Mouse (Mus musculus) erythroblast, adult 5-6 weeks (primary cell): ENCODE data around the gene C530025M09Rik. TPM values are rescaled to one million over a fixed set of nuclear protein-coding genes. Genes with fewer than 3 reads are reported as not detected.

Experiments
- ATAC-seq: replicated peaks from 2 replicates; pipeline ENCODE4 v1.8.0; 2016; ENCODE audit warnings: moderate number of reproducible peaks, mild to moderate bottlenecking, moderate TSS enrichment, inconsistent platforms; ENCODE audit not compliant: poor library complexity, low FRiP score, severe bottlenecking
- total RNA-seq, 2 experiments: library from RNA; stranded (forward) in 1 of 2; stranded (reverse) in 1 of 2; fragments of 150-400 nt in 1 of 2; fragments of 200-764, 138-1000 nt in 1 of 2; gene quantifications; 2 replicates each; pipeline versions ENCODE4 v1.2.3 to v1.2.4; 2015 to 2017; ENCODE audit warnings: low replicate concordance in 2 of 2

The C530025M09Rik gene
- not detected in 2 replicates for total RNA-seq (2015; ENCODE audit: low replicate concordance)
- total RNA-seq (2017; ENCODE audit: low replicate concordance), result not detected in 2 replicates

DNA sequence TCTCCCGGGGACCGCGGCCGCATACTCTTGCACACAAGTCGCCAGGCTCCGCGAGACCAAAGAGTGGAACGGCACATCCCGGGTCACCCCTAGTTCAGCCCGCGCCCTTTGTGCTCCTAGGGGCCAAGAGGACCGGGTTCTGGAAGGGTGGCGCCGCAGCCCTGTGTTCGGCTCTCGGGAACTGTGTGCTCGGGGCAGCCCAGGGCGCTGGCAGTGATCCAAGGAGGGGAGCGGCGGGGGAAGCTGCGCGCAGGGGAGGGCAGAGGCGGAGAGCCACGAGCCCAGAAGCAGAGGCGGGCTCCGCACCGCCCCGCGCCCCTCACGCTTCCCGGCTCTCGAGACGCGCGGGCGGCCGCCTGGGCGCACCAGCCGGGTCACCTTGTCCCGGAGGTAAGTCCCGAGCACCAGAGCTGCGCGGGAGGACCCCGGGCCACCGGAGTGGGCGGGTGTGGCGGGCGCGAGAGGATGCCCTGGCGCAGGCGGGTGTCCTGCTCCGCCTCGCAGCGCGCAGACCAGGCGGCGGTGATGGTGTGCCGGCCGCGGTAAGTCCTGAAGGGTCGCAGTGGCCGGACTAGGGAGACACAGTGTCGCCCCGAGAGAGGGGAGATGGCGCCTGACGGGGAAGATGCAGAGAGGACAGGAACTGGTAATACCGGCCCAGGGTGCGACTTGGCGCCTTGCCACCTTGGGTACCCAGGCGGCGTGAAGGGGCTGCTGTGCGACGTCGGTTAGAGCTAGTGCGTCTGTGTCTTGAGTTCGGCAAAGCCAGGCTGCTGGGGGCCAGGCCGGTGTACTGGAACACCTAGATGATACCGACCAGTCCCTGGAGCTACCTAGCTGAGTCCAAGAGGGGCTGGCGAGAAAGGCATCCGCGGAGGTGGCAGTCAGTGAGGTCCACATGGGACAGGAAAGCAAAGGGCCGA lies at the start of gene C530025M09Rik:
Gene C530025M09Rik (minus strand): TSS at position 678 of the 923 bp plus-strand sequence.
- no peak for ATAC-seq

DNA sequence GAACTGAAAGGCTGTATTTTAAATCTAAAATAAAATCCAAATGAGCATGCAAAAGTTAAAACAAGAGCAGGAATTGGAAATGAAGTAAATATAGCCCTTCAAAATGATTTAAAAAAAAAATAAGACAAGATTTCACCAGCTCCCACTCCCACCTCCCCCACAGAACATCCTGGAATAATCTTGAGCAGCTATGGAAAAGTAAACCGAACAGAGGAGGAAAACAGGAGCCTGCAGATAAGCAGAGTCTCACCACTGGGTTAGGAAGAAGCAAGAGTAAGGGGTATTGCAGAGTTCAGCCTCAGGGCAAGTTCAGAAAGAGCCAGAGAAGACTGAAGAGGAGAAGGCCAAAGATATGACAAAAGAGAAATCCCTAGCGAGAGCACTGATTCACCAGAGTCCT lies 46.9 kb upstream of the C530025M09Rik start:
- ATAC-seq, result no peak

DNA sequence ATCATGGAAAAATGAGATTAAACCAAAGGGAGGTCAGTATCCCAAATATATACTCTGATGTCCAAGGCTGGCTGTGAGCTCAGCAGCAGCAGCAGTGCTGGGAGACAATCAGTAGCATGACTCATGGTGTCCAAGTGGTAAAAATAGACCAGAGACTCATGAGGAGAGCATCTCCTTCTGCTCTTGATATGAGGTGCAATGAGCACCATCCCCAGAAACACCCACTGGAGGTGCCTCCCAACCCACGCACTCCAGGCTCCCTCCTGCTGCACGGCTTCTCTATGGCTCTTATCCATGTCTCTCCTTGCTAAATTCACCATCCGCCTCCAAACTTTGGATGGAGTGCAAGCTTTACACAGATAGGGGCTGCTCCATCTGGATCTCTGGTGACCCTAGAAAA lies 42.3 kb upstream of the C530025M09Rik start:
- ATAC-seq, result no peak

DNA sequence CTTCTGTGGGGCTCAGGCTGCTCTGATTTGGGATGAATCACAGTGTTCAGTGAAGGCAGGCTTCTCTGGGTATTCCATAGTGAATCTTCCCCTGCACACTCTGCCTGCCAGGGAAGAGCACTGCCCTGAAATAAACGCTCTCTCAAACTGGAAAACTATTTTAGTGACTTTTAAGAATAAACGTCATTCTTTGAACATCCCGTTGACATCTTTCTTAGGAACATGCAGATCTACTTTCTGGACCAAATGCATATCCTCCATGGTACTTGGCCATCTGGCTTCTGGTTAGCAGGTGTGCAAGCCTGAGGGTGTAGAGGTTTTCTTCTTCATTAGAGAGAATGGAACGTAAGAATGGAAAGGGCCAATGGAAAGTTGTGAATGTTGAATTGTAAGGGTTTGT lies 41.5 kb upstream of the C530025M09Rik start:
- ATAC-seq, result no peak

DNA sequence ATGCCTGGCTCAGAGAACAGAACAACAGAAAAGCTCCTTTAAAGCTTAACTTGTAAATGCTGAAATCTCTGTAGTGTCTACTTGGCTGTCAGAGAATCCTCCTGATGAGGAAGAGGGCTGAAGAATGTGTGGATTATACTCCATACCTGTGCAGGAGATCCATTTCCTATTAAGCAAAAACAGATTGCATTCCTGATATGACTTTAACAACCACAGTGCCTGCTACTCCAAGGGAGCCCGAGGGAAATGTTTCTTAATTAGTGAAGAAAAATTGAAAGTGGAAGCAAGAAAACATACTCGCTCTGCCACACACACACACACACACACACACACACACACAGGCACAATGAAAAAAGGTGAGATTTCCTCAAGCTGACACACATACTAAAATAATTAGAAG lies 39.5 kb upstream of the C530025M09Rik start:
- no peak for ATAC-seq

DNA sequence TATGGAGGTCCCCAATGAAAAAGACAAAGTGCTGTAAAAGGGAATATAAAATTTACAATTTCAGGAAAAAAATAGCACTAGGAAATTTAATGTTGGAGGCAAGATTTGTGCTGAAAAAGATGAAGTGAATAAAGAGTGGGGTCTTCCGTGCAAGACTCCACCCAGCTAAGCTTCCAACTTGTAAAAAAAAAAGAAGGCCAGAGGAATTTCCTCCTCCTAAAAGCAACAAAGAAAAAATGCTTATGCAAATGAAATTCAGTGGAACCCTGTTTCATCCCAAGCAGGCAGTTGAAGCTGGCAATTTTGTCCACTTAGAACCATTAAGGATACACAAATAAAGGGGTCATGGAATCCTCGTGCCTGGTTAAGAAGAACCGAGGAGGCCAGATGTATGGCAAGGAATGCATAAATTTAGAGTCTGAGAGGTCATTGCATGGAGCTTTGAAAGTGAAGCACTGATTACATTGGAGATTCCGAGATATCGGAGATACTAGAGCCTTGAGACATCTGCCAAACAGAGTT lies 35.0 kb upstream of the C530025M09Rik start:
- ATAC-seq, result no peak

DNA sequence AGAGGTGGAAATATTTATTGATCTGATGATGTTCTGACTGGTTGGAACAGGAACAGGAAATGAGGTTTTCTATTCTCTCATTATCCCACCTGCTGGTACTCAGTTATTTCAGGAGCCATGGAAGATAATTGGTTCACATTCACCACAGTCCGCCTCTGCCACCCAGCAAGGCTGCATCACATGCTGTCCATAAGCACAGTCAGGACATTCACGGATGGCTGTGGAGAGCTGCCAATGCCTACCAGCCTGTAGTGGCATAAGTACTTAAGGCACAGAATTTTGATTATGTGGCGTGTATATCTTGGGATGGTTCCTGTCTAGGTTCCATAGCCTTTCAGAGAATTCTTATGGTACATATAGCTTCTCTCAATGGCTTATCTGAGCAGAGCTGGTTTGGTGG lies 30.0 kb upstream of the C530025M09Rik start:
- no peak for ATAC-seq

DNA sequence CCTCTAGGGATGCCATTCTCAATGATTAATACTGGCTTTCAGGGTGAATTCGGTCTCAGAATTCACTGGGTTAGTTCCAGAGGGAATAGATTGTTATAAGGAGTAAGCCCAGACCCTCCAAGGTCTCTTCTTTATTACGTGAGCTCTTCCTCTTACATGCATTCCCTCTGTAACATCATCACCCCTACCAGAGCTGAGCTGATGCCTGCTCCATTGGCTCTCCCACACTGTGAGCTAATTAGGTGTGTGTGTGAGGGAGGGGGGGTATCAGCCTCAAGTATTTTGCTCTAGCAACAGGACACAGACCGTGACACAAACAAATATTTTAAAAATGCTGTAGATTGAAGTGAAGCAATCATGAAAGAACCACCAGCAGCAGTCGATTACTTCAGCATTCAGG lies 17.8 kb upstream of the C530025M09Rik start:
- no peak for ATAC-seq

DNA sequence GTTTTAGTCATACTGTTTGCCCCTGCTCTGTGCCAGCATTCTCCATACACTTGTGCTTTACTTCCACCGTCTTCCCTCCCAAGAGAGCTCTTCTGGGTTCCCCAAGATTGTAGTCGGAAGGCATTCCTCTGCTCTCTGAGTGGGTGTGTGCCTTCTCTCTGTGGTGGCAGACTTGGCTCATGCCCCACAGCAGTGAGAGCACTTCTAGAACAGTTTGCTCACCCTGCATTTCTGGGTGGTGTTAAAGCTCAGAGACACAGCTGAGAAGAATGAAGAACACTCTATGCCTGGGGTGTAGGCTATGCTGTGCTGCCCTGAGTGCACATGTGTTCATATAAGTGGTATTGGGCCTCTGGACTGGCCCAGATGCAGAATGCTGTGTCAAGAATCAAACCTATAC lies 13.6 kb upstream of the C530025M09Rik start:
- no peak for ATAC-seq

DNA sequence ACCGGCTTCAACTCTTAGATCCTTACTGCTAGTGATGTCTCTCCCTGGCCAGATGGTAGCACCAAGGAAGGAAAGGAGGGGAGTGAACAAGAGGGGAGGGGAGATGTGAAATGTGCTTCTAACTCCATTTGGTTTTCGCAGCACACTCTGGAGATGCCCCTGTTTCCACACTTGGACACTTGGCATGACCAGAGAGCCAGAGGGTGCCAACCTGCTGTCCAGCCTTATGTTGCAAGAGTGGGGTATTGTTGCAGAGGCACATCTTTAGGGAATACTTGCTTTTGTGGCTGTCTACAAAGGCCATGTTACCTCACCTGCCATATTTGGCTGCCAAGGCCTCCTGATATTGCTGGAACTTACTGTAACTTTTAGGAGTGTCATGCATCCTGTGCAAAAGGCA lies 8.7 kb upstream of the C530025M09Rik start:
- ATAC-seq, result no peak

DNA sequence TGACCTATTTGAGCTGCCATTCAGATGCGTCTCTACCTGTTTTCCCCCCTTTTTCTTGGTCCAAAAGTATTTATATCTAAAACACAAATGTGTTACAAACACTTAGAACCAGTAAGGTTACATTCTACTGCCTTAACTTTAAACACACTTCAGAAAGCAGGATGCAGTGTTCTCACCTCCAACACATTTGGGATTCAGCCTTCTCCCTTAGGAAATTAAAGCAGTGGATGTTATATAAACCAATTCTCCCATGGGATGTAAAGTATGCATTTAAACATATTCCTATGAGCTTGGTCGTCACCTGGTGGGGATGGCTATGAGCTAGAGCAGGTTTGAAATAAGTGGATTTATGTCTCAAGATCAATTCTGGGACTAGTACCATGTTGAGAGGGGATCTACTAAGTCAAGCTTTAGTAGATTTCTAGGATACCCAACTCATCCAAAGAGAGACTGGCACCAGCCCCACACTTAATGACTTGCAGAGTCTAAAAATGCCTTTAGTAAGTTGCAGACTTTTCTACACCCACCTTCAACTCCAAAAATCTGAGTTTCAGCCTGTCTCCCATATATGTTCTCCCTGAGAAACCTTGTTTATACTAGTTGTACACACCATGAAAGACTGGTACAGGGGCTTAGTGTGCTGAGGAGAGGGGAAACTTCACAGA lies 5.6 kb upstream of the C530025M09Rik start:
- no peak for ATAC-seq

DNA sequence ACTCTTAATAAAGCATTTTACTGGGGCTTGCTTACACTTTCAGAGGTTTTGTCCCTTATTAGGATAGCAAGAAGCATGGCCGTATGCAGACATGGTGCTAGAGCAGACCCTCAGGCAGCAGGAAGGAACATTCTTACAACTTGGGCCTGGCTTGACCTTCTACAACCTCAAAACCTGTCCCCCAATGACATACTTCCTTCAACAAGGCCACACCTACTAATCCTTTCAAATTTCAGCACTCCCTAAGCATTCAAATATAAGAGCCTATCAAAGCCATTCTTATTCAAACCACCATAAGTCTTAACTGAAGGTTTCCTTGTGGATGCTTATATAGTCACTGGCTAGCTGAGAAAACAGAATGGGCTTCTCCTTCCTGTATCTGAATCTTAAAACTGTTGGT lies 4.1 kb upstream of the C530025M09Rik start:
- ATAC-seq, result no peak

DNA sequence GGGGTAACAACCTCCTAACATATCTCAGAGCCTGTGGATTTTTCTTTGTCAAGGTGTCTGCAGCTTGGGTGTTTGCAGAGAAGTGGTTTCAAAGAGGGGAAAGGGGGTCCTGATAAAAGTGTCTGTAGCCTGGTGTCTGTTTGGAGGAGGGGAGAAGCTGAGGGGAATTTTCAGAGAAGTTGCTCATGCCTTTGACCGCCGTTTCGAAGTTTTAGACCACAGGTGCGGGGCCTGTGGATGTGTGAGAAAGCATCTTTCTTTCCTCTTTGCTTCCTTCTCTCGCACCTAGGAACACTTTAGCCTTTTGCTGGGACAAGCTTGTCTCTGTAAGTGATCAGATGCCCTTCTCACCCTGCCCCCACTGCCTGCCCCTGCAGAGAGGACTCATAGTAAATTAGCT lies 1.3 kb upstream of the C530025M09Rik start:
- ATAC-seq, result no peak

DNA sequence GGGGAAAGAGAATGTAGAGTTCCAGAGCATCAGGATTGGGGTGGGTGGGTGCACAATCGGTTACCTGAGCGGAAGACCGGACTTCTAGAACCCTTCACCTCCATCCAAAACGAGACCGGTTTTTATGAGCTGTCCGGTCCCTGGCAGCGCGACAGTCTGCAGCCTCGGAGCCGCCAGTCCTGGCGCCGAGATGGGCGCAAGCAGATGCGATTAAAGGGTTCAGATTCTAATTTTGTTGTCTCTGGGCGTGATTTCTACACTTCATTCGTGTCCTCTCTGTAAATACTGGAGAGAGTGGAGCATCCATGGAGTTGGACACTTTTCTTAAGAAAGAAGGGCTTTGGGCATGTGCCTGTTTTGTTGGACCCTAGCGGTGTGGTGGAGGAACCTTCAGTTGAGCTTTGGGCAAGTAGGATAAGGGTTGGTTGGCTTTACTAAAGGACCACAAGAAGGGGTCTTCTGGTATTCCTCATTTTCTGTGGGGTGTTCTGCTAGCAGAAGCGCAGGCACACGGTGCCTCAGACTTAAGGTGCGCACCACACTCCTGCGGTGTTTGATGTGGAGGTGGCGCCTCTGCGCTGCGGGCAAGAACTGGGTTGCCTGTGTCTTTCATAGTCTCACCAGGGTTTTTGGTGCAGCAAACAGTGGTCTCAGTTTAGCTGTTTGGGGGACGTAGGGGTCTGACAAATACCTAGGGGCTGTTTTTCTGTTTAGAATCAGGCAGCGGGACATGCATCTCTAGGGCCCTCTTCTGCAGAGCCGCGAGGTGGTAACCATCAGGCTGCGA lies 639 bp upstream of the C530025M09Rik start:
- no peak for ATAC-seq

DNA sequence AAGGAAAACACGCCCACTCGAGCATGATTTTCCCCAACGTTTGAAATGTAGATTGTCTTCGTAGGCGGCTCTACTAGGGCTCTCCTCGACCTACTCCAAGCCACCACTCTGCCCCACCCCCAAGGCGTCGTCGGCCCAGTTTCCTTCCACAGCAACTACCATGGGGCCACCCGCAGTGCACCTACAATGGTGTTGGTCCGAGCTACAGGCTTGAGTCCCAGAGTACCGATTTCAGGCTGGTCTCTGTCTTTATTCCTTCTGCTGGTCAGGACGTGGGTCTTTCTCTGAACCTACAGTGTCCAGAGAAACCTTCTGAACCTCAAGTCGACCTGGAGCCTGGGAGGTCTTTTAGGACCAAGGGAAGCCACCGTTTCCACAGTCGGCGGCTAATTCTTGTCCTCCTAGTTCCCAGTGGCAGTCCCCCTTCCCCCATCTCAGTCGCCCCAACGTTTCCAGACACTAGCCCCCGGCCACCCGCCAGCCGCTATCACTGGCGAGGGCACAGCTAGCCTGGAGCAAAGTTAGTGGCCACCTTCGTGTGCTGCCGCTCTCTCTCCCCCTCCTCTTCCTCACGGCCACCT lies 968 bp downstream of the C530025M09Rik start:
- ATAC-seq, result no peak

DNA sequence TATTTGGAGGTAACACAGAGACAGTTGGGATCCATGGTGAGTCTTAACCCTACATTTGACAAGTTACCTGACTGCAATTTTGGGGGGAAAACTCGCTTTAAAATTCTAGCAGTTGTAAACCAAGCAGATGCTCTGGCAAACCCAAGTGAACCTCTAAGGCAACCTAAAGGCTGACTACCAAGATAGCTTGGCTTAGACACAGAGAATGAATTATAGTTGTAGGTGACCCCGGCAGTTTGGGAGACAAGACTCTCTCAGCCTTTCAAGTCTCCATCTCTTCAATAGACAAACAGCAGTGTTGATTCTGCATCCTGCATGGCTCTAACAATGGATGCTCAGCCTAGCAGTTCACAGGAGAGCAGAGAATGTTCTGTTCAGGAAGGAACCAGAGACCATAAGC lies 2.1 kb downstream of the C530025M09Rik start, which contains the start of gene Syndig1:
Gene Syndig1 (plus strand): TSS at position 301 of the 400 bp plus-strand sequence.
- no peak for ATAC-seq

DNA sequence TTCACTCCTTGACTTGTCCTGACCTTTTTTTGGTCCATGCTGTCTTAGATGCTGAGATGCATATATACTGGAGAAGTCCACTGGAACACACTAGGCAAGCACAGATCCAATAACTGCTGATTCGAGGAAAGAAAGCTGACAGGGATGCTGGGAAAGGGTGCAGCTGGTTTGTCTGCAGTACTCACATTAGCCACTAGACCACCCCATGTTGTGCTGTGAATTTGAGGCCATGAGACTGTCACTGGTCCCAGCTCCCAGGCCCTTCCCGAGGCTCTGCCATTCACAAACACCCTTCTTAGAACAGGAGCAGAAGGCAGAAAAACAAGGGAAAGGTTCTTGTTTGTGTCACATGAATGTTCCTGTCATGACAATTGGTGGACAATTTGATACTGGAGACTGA lies 10.8 kb downstream of the C530025M09Rik start:
- ATAC-seq, result no peak

DNA sequence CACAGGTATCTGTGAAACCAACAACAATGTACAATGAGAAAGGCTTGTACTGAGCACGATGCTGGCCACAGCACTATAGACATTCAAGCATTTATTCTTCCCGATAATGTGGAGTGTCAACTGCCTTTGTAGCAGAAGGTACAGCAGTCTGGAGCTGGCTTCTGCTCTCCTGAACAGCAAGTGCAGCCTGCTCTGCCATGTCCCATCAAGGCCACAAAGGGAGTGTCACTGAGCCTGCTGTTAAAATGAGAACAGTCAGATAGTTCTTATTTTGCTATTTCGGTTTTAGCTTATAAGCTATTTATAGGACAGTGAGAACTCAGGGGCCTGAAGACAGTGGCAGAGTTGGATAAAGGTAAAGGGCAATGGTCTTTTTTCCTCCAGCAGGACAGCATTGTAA lies 11.3 kb downstream of the C530025M09Rik start:
- no peak for ATAC-seq

DNA sequence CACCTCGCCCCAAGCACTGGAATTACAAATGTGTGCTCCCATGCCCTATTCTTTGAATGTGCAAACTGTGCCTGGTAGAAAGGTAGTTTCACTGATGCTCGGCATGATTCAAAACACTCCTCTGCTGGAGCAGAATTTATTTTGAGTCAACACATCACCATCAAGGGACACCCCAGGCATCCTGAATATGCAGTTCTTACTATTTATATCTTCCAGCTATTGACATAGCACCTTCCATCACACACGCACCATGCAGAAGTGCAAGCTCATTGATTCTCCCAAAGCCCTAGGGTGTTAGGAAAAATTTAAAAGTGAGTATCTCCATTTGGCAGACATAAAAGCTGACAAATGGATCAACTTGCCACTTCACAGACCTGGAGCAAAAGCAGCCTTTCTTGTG lies 12.6 kb downstream of the C530025M09Rik start:
- ATAC-seq, result no peak

DNA sequence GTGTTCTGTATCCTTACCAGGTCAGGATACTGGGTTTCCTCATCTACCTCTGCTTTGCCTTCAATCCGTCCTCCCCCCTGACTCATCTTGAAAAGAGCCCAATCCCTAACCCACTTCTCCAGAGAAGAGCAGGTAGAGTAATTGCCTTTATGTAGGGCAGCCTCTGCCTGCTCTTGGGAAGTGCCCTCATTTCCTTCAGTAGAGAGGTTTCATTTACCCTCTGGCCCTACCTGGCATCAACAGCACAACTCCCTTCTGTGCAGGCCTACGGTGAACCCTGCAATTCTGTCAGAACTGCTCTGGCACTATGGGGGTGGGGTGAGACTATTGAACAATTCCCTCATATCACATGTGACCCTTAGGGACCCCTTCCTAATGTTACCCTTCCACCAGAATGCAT lies 18.1 kb downstream of the C530025M09Rik start:
- no peak for ATAC-seq
